Mouse (Mus musculus) forebrain, embryonic 10.5 days (tissue): Measurements from ENCODE around the gene Rnf214. TPM values are rescaled to one million over a fixed set of nuclear protein-coding genes. Genes with fewer than 3 reads are reported as not detected.

Experiments
- DNase-seq: peaks from one replicate; pipeline ENCODE4 v3.0.0-alpha.2; 2017; ENCODE audit warnings: low spot score; ENCODE audit errors: extremely low spot score
- H3K27ac ChIP-seq: fragments of 300-500 bp; sonication (generic); 2 replicates; pipeline ENCODE4 v1.5.1; 2016; ENCODE audit warnings: mild to moderate bottlenecking
- H3K27me3 ChIP-seq: fragments of 300-500 bp; sonication (generic); 2 replicates; pipeline ENCODE4 v1.6.1; 2016; ENCODE audit warnings: mild to moderate bottlenecking; ENCODE audit not compliant: poor library complexity, severe bottlenecking
- H3K36me3 ChIP-seq: fragments of 300-500 bp; sonication (generic); replicated peaks from 2 replicates; pipeline ENCODE4 v1.6.1; 2016; ENCODE audit warnings: mild to moderate bottlenecking, moderate library complexity
- H3K4me1 ChIP-seq: fragments of 300-500 bp; sonication (generic); 2 replicates; pipeline ENCODE4 v1.6.1; 2016
- H3K4me3 ChIP-seq: fragments of 300-500 bp; sonication (generic); 2 replicates; pipeline ENCODE4 v1.5.1; 2016; ENCODE audit warnings: mild to moderate bottlenecking, moderate library complexity
- H3K9me3 ChIP-seq: fragments of 300-500 bp; sonication (generic); 2 replicates; pipeline ENCODE4 v1.6.1; 2016; ENCODE audit warnings: mild to moderate bottlenecking, moderate library complexity
- WGBS: fragments of 180-500 bp; shearing (Covaris S2); methylation state at CpG from one replicate; pipeline ENCODE4 v1.1.7; 2016; 5-methylcytosine and 5-hydroxymethylcytosine counted together
- microRNA-seq: library from miRNA; unstranded; fragments of <30 nt; microRNA quantifications from one replicate; pipeline ENCODE4, GENCODE M21; 2017
- polyA plus RNA-seq: library from polyadenylated mRNA; unstranded; fragments of >200 nt; fragmentation: Nextera tagmentation; extraction: Ambion mirVana; gene quantifications from 2 replicates; pipeline ENCODE4 v1.2.1, GENCODE M21; 2016

Gene Rnf214
- polyA plus RNA-seq, 1 experiment from 2014 or later = 65.5 TPM

- 93% methylated on average over 9 of the region's 9 CpGs for WGBS
- H3K4me3 ChIP-seq = no peak overlapping the region
- peaks cover 53% of the 10 kb centered on the region for H3K36me3 ChIP-seq
- no peaks in the 10 kb centered on the region for H3K27me3 ChIP-seq
- no peak for DNase-seq
- no peaks in the 10 kb centered on the region; the same call in 1 of the 2 replicates for H3K9me3 ChIP-seq
- no peaks in the 10 kb centered on the region for H3K4me1 ChIP-seq
- no peak overlapping the region for H3K27ac ChIP-seq
Measured at GRCm38 (mm10) chr9:45815113-45815512, 91.6 kb downstream of the Rnf214 start.

Small RNA genes lying within 50 kb of the gene (microRNA-seq; reads per million reads assigned to microRNA genes)
- gene Mir7087 = not detected

Other genes with a start within 250 kb of the Rnf214 start
- 19.3 and 20.4 TPM in 2 replicates for gene Cep164, start 78.2 kb downstream of the Rnf214 start, polyA plus RNA-seq
- 18.5 and 20.7 TPM in 2 replicates for gene Bace1, start 68.3 kb downstream of the Rnf214 start, polyA plus RNA-seq
- gene Pcsk7, start 414 bp downstream of the Rnf214 start, polyA plus RNA-seq = 17.8 TPM in 2 replicates
- 18.6 and 20.7 TPM in 2 replicates for gene Tagln, start 29.1 kb upstream of the Rnf214 start, polyA plus RNA-seq
- gene Sidt2, start 48.3 kb upstream of the Rnf214 start, polyA plus RNA-seq = 23.8 and 24.6 TPM in 2 replicates
- 279 and 288 TPM in 2 replicates for gene Pafah1b2, start 105.8 kb upstream of the Rnf214 start, polyA plus RNA-seq
- gene Sik3, start 105.9 kb upstream of the Rnf214 start, polyA plus RNA-seq = 4.4 and 5.6 TPM in 2 replicates